Mouse (Mus musculus): Measurements from ENCODE around the gene Nat8f5. TPM values are rescaled to one million over a fixed set of nuclear protein-coding genes. Genes with fewer than 3 reads are reported as not detected.
"Not testable (repeated sequence)": the region's sequence is repeated elsewhere in the genome, so short reads cannot be mapped to it uniquely, and the experiment has no call there.

The Nat8f5 gene
- polyA plus RNA-seq (2012; rRNA removed), result 0.12 and 0.46 TPM in 2 replicates

GRCm38 (mm10) chr6:85820837-85821236 is at the start of gene Nat8f5, which contains the start of gene Nat8f6:
Gene Nat8f5 (minus strand): TSS chr6:85820972.
Gene Nat8f6 (minus strand): TSS chr6:85820954.
- TF ChIP-seq POLR2A (IDR thresholded peaks at IDR 0.05; ENCODE audit: low read depth, low read length) (no peak), CTCF (IDR thresholded peaks at IDR 0.05; ENCODE audit: extremely low read depth, insufficient read depth, insufficient read length, insufficient replicate concordance) (no peak)
- Histone ChIP-seq H3K27ac (ENCODE audit: insufficient read depth, low read length) (no peak within 1 kb of the TSS), H3K27me3 (ENCODE audit: control insufficient read depth, insufficient read depth, low read length) (no peaks in the 10 kb centered on the region), H3K36me3 (ENCODE audit: control insufficient read depth, insufficient read depth, low read length) (no peaks in the 10 kb centered on the region), H3K4me1 (ENCODE audit: control insufficient read depth, insufficient read depth, insufficient read length) (no peaks in the 10 kb centered on the region), H3K4me3 (ENCODE audit: extremely low read depth, insufficient read depth, insufficient read length) (no peak within 1 kb of the TSS)
- 82% methylated on average over 5 of the region's 5 CpGs for WGBS
- DNase-seq (ENCODE audit: low read depth in 1 of 2, low spot score in 2 of 2), result no peak

DNA sequence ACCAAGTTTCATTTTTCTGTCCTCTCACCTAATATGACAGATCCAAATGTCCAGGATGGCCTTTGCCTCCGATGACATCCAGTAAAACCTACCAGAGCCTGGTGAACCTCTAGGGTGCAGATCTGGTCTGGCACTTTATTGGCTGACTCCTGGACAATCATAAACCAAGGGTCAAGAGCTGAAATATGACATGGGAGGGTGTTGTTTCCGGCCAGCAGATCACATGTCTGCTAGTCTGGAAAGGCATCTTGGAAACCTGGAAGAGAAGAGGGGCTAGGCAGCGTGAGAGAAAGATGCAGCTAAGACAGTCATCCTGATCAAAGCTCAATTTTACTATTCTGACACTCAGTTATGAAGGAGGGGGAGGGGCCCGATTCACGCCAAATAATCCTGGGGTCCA is 48.2 kb upstream of the Nat8f5 start, which contains the start of gene Nat8f2:
TSS of gene Nat8f2 (minus strand) at position 153 of the 400 bp plus-strand sequence.
- H3K4me1 ChIP-seq (ENCODE audit: control insufficient read depth, insufficient read depth, insufficient read length); H3K4me3 ChIP-seq (ENCODE audit: extremely low read depth, insufficient read depth, insufficient read length); H3K36me3 ChIP-seq (ENCODE audit: control insufficient read depth, insufficient read depth, low read length); H3K27me3 ChIP-seq (ENCODE audit: control insufficient read depth, insufficient read depth, low read length); DNase-seq (ENCODE audit: low read depth in 1 of 2, low spot score in 2 of 2); H3K27ac ChIP-seq (ENCODE audit: insufficient read depth, low read length): not testable (repeated sequence)
- WGBS, result 86% methylated on average over 5 of the region's 5 CpGs

- no peak for DNase-seq (ENCODE audit: low read depth in 1 of 2, low spot score in 2 of 2)
- no peaks in the 10 kb centered on the region for H3K36me3 ChIP-seq (ENCODE audit: control insufficient read depth, insufficient read depth, low read length)
- H3K27ac ChIP-seq (ENCODE audit: insufficient read depth, low read length), result no peak overlapping the region
- TF ChIP-seq CTCF (IDR thresholded peaks at IDR 0.05; ENCODE audit: extremely low read depth, insufficient read depth, insufficient read length, insufficient replicate concordance) (no peak), POLR2A (IDR thresholded peaks at IDR 0.05; ENCODE audit: low read depth, low read length) (no peak)
- no peaks in the 10 kb centered on the region for H3K4me1 ChIP-seq (ENCODE audit: control insufficient read depth, insufficient read depth, insufficient read length)
- no peak overlapping the region for H3K4me3 ChIP-seq (ENCODE audit: extremely low read depth, insufficient read depth, insufficient read length)
- 44% methylated on average over 8 of the region's 8 CpGs for WGBS
- H3K27me3 ChIP-seq (ENCODE audit: control insufficient read depth, insufficient read depth, low read length), result no peaks in the 10 kb centered on the region
Measured at GRCm38 (mm10) chr6:85867726-85868690, 47.2 kb upstream of the Nat8f5 start.

DNA sequence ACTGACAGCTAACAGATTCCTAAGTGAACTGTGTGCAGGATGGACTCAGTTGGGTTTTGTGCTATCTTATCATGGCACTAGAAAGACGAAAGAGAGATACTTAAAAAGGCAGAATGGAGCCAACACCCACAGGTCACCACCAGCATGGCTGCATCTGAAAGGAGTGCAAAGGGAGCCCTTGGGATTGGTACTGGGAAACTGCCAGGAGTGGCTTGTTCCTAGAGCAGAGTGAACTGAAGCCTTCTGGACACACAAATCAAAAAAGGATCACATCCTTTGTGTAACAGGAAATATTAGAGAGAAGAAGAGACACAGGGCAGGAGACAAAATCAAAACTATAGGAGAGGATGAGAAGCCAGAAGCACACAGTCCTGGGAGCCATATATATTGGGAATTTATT is 46.2 kb upstream of the Nat8f5 start:
- H3K27me3 ChIP-seq (ENCODE audit: control insufficient read depth, insufficient read depth, low read length); H3K27ac ChIP-seq (ENCODE audit: insufficient read depth, low read length); DNase-seq (ENCODE audit: low read depth in 1 of 2, low spot score in 2 of 2); H3K4me3 ChIP-seq (ENCODE audit: extremely low read depth, insufficient read depth, insufficient read length); H3K36me3 ChIP-seq (ENCODE audit: control insufficient read depth, insufficient read depth, low read length); H3K4me1 ChIP-seq (ENCODE audit: control insufficient read depth, insufficient read depth, insufficient read length): not testable (repeated sequence)
- 71% methylated on average over 1 of the region's 1 CpGs for WGBS

- not testable (repeated sequence) for H3K4me1 ChIP-seq (ENCODE audit: control insufficient read depth, insufficient read depth, insufficient read length); H3K27ac ChIP-seq (ENCODE audit: insufficient read depth, low read length); H3K4me3 ChIP-seq (ENCODE audit: extremely low read depth, insufficient read depth, insufficient read length); H3K36me3 ChIP-seq (ENCODE audit: control insufficient read depth, insufficient read depth, low read length); DNase-seq (ENCODE audit: low read depth in 1 of 2, low spot score in 2 of 2); H3K27me3 ChIP-seq (ENCODE audit: control insufficient read depth, insufficient read depth, low read length)
- 92% methylated on average over 3 of the region's 3 CpGs for WGBS
Measured at GRCm38 (mm10) chr6:85866166-85866565, 45.4 kb upstream of the Nat8f5 start.

GRCm38 (mm10) chr6:85864900-85865639 is 44.3 kb upstream of the Nat8f5 start:
- not testable (repeated sequence) for H3K4me1 ChIP-seq (ENCODE audit: control insufficient read depth, insufficient read depth, insufficient read length); H3K4me3 ChIP-seq (ENCODE audit: extremely low read depth, insufficient read depth, insufficient read length); H3K27me3 ChIP-seq (ENCODE audit: control insufficient read depth, insufficient read depth, low read length); H3K36me3 ChIP-seq (ENCODE audit: control insufficient read depth, insufficient read depth, low read length); DNase-seq (ENCODE audit: low read depth in 1 of 2, low spot score in 2 of 2); H3K27ac ChIP-seq (ENCODE audit: insufficient read depth, low read length)
- WGBS, result 76% methylated on average over 6 of the region's 7 CpGs

GRCm38 (mm10) chr6:85863840-85864239 is 43.1 kb upstream of the Nat8f5 start:
- Histone ChIP-seq H3K36me3 (ENCODE audit: control insufficient read depth, insufficient read depth, low read length) (no peaks in the 10 kb centered on the region), H3K4me3 (ENCODE audit: extremely low read depth, insufficient read depth, insufficient read length) (no peak overlapping the region), H3K4me1 (ENCODE audit: control insufficient read depth, insufficient read depth, insufficient read length) (no peaks in the 10 kb centered on the region), H3K27ac (ENCODE audit: insufficient read depth, low read length) (no peak overlapping the region), H3K27me3 (ENCODE audit: control insufficient read depth, insufficient read depth, low read length) (no peaks in the 10 kb centered on the region)
- no peak for TF ChIP-seq CTCF (IDR thresholded peaks at IDR 0.05; ENCODE audit: extremely low read depth, insufficient read depth, insufficient read length, insufficient replicate concordance)
- no peak for TF ChIP-seq POLR2A (IDR thresholded peaks at IDR 0.05; ENCODE audit: low read depth, low read length)
- no peak for DNase-seq (ENCODE audit: low read depth in 1 of 2, low spot score in 2 of 2)
- WGBS, result 87% methylated on average over 2 of the region's 2 CpGs
